Mouse (Mus musculus): ENCODE measurements around the gene Ddx31. TPM values are rescaled to one million over a fixed set of nuclear protein-coding genes. Genes with fewer than 3 reads are reported as not detected.

The Ddx31 gene
- 16.7 and 21.5 TPM in 2 replicates for polyA plus RNA-seq (2016; fragmentation: Nextera tagmentation; extraction: Ambion mirVana)

DNA sequence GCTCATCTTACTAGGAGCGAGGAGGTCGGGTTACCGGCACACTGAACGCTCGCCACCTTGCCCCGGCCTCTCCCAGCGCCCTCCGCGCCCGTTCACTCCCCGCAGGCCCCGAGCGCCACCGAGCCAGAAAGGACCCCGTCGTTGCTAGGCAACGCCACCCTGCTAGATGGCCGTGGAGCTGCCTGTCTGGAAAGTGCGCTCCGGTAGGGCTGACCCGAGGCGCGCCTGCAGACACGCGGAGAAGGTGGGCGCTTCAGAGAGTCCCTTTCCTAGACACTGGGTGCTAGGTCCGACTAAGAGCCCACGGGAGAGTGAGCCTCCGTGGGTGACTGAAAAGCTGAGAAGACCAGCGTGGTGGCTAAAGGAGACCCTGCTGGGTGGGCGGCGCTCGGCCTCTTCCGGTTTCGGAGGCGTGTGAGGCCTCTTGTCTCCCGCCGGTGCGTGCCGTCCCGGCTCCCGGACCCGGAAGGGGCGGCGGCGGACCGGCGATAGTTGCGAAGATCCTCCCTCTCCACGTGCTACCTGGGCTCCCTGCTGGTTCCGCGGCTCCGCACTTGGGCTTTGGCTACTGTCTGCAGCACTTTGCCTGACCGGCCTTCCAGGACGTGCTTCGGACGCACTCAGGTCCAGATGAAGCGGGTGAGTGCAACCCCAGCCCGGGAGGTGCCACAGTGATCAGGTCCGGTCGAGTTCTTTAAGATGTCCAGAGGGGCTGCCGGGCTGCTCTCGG lies at the start of gene Ddx31, which contains the start of gene Gtf3c4:
Gene Ddx31, plus strand, starts transcription at position 185 of the 730 bp plus-strand sequence.
Gene Gtf3c4, minus strand, starts transcription at position 139 of the 730 bp plus-strand sequence.
- WGBS: under 1% methylated on average over 63 of the region's 63 CpGs
- H3K9me3 ChIP-seq: no peaks in the 10 kb centered on the region
- DNase-seq (ENCODE audit: low spot score): peak; percentile 94

DNA sequence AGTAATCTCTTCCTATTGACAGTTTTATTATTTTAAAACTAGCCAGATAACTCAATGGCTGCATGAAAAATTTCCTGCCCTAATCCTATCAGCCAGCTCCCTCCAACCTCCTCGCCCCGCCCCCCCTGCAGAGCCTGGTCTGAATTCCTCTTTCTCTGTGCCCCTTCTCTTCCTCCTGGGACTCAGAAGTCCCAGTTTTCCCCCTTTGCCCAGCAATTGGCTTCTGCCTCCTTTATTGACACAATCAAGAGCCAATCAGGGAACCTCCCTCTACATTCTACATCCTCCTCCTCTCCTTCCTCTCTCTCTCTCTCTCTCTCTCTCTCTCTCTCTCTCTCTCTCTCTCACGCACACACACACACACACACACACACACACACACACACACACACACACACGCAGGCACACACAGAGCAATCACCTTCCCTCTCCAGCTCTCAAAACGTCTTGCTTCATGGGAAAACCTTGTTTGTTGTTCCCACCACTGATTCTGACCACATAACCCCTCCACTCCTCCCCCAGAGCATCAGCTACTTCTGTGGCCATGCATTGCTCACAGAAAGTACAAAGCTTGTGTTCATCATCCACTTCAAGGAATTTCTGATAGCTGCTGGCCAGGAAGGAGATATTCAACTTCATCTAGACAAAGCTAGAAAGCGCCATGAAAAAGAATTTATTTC lies 47.1 kb upstream of the Ddx31 start:
- peak overlapping the region; percentile 72 for H3K27ac ChIP-seq

More for the DNA sequence above, at the start of gene Ddx31, which contains the start of gene Gtf3c4:
- Histone ChIP-seq H3K4me3 (peak within 1 kb of the TSS; percentile 99), H3K27ac (peak within 1 kb of the TSS; percentile 97), H3K27me3 (ENCODE audit: insufficient read depth, poor library complexity, severe bottlenecking) (no peaks in the 10 kb centered on the region), H3K36me3 (peaks cover 25% of the 10 kb centered on the region), H3K4me1 (replicated peaks) (peaks cover 41% of the 10 kb centered on the region)

DNA sequence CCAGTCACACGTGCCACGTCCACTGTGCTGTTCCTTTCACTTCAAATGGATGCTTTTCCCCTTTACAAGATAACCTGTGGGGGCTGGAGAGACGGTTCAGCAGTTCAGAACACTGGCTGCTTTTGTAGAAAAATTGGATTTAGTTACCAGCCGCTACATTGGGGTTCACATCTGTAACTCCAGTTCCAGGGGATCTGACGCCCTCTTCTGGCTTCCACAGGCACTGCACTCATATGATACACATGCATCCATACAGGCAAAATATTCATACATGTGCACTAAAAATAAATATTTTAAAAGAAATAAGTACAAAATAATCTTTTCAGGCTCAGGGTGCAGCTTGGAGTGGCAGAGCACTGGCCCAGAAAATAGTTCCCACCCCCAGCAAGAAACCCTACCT lies 45.6 kb upstream of the Ddx31 start:
- H3K4me1 ChIP-seq (replicated peaks): peaks cover 43% of the 10 kb centered on the region
- no peak overlapping the region for H3K27ac ChIP-seq
- H3K27me3 ChIP-seq (ENCODE audit: insufficient read depth, poor library complexity, severe bottlenecking): no peaks in the 10 kb centered on the region
- no peaks in the 10 kb centered on the region for H3K9me3 ChIP-seq
- WGBS: 80% methylated on average over 5 of the region's 5 CpGs
- DNase-seq (ENCODE audit: low spot score): no peak
- no peak overlapping the region for H3K4me3 ChIP-seq
- no peaks in the 10 kb centered on the region for H3K36me3 ChIP-seq

More for the DNA sequence above, 47.1 kb upstream of the Ddx31 start:
- 22% methylated on average over 6 of the region's 6 CpGs for WGBS
- H3K4me1 ChIP-seq (replicated peaks): peaks cover 33% of the 10 kb centered on the region
- H3K9me3 ChIP-seq: no peaks in the 10 kb centered on the region
- peak; percentile 69 for DNase-seq (ENCODE audit: low spot score)
- H3K27me3 ChIP-seq (ENCODE audit: insufficient read depth, poor library complexity, severe bottlenecking): no peaks in the 10 kb centered on the region
- no peaks in the 10 kb centered on the region for H3K36me3 ChIP-seq
- peak overlapping the region; percentile 16; the same call in 1 of the 2 replicates for H3K4me3 ChIP-seq

DNA sequence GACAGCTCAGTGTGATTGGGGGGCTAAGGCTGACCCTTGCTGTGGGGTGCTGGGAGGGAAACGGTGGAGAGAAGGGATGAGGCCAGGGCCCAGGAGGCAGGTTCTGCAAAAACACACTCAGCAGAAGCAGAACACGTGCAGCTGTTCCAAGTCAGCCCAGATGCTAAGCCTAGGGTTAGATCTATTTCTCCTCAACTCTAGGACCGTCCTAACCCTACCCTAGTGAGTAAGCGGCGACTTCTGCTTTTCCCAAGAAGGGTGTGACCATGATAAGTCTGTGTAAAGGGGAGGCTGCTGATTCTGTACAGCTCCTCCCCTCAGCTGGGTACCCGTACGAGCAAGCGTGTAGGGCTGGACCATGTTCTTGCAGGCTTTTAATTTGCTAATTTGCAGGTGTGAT lies 43.9 kb upstream of the Ddx31 start:
- 76% methylated on average over 8 of the region's 8 CpGs for WGBS
- Histone ChIP-seq H3K36me3 (no peaks in the 10 kb centered on the region), H3K4me3 (no peak overlapping the region), H3K9me3 (no peaks in the 10 kb centered on the region), H3K4me1 (replicated peaks) (peaks cover 47% of the 10 kb centered on the region), H3K27me3 (ENCODE audit: insufficient read depth, poor library complexity, severe bottlenecking) (0 out of 2 replicates have a peak, but pooled peaks cover 4% of the 10 kb centered on the region), H3K27ac (no peak overlapping the region)
- DNase-seq (ENCODE audit: low spot score): no peak

DNA sequence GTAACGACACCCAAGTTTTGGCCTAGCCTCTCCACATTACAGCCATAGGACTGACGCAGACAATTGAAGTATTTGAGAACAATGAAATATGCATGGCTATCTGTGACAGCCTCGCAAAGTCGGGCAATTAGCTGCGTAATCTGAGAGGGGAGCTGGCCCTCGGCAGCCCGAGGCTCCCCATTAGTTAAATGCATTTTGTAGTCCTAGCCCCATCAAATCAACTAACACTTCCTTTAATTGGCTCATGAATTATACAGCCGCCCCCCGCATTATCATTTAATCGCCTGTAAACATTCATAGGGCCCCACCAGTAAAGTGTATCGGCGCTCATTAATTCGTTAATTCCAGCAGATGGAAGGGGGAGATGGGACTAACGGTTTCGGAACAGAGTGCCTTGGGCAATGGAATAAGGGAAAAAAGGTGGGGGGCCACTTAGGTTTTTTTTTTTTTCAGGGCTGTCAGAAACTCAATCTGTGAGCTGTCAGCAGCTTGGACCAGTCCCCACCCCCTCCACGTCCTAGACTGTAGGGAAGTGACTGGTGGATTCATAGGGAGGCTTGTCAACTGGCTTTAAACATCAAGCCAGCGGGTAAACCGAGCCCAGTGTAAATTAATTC lies 42.6 kb upstream of the Ddx31 start:
- no peak for DNase-seq (ENCODE audit: low spot score)
- WGBS: 55% methylated on average over 18 of the region's 18 CpGs
- Histone ChIP-seq H3K27ac (no peak overlapping the region), H3K4me1 (replicated peaks) (peaks cover 39% of the 10 kb centered on the region), H3K4me3 (no peak overlapping the region), H3K36me3 (no peaks in the 10 kb centered on the region), H3K27me3 (ENCODE audit: insufficient read depth, poor library complexity, severe bottlenecking) (0 out of 2 replicates have a peak, but pooled peaks cover 7% of the 10 kb centered on the region), H3K9me3 (no peaks in the 10 kb centered on the region)

DNA sequence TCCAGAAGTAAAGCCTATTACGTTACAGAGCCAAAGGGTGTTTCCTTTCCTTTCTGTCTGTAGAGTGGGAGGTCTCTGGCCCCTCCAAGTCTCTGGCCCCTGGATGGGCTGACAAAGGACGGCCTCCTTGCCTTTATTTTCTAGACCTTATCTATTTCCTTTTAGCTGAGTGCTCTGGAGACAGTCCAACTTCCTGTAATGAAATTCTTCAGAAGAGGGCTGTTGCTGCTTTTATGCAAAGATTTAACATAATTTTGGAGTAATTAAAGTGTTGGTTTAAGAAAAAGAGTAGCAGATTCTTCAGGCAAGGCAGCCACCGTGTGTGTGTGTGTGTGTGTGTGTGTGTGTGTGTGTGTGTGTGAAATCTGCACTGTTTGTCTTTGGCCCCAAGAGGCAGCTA lies 41.8 kb upstream of the Ddx31 start:
- H3K4me3 ChIP-seq: no peak overlapping the region
- no peaks in the 10 kb centered on the region for H3K9me3 ChIP-seq
- H3K4me1 ChIP-seq (replicated peaks): peaks cover 34% of the 10 kb centered on the region
- no peak for DNase-seq (ENCODE audit: low spot score)
- H3K36me3 ChIP-seq: no peaks in the 10 kb centered on the region
- H3K27me3 ChIP-seq (ENCODE audit: insufficient read depth, poor library complexity, severe bottlenecking): 0 out of 2 replicates have a peak, but pooled peaks cover 9% of the 10 kb centered on the region
- H3K27ac ChIP-seq: peak overlapping the region; percentile 42; the same call in 1 of the 2 replicates
- WGBS: 54% methylated on average over 3 of the region's 3 CpGs

DNA sequence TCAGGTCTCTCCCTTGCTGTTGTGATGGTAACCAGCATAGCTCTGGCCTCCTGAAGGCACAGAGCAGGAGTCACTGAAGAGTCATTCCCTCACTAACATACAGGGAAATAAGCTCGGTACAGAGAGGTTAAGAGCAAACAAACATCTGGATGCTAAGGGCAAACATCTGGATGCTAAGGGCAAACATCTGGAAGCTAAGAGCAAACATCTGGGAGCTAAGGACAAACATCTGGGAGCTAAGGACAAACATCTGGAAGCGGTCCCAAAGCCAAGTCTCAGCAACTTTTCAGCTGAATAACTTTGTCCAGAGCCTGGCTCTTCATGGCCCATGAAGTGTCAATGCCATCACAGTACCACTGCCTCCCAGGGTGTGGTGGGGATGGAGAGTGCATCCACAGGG lies 40.6 kb upstream of the Ddx31 start:
- Histone ChIP-seq H3K4me1 (replicated peaks) (peaks cover 34% of the 10 kb centered on the region), H3K27ac (no peak overlapping the region), H3K9me3 (no peaks in the 10 kb centered on the region), H3K36me3 (no peaks in the 10 kb centered on the region), H3K4me3 (no peak overlapping the region), H3K27me3 (ENCODE audit: insufficient read depth, poor library complexity, severe bottlenecking) (0 out of 2 replicates have a peak, but pooled peaks cover 9% of the 10 kb centered on the region)
- DNase-seq (ENCODE audit: low spot score): no peak
- WGBS: 72% methylated on average over 2 of the region's 2 CpGs

DNA sequence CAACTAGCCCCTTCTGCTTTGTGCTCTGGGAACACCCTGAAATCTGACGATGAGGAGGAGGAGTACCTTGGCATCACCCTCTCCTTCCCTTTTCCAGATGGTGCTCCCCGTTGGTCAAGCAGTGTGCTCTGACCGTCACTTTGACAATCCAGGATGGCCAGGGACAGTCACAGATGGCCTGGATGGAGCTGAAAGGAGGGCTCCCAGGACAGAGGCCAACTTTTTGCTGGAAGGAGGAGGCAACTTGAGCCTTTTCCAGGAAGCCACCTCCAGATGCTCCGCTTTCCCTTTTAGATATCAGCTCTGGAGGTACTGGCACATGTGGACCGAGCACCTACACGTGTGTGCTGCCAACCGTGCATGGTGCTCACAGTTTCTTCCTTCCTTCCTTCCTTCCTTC lies 36.8 kb upstream of the Ddx31 start:
- H3K27me3 ChIP-seq (ENCODE audit: insufficient read depth, poor library complexity, severe bottlenecking): 0 out of 2 replicates have a peak, but pooled peaks cover 9% of the 10 kb centered on the region
- 89% methylated on average over 7 of the region's 7 CpGs for WGBS
- no peak overlapping the region for H3K4me3 ChIP-seq
- DNase-seq (ENCODE audit: low spot score): no peak
- H3K27ac ChIP-seq: no peak overlapping the region
- no peaks in the 10 kb centered on the region for H3K36me3 ChIP-seq
- H3K9me3 ChIP-seq: no peaks in the 10 kb centered on the region
- H3K4me1 ChIP-seq (replicated peaks): peaks cover 15% of the 10 kb centered on the region

DNA sequence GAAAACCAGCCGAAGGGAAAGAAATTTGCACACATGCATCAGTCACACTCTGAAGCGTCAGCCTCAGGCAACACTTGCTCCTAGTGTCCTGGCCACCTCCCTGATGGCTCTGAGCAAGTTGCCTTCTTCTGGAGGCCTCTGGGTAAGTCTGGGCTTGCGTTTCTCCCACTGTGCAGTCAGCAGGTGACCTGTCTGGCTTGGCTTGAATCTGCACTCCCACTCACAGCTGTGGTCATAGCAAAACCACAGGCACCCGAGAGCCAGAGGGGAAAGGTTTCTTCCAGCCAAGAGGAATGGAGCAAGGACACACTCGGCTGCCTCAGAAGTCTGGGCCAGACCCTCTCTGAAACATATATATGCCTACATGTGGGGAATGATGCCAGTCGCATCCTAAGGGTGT lies 31.4 kb upstream of the Ddx31 start:
- WGBS: 74% methylated on average over 6 of the region's 6 CpGs
- DNase-seq (ENCODE audit: low spot score): no peak
- H3K4me1 ChIP-seq (replicated peaks): 0 out of 2 replicates have a peak, but pooled peaks cover 13% of the 10 kb centered on the region

DNA sequence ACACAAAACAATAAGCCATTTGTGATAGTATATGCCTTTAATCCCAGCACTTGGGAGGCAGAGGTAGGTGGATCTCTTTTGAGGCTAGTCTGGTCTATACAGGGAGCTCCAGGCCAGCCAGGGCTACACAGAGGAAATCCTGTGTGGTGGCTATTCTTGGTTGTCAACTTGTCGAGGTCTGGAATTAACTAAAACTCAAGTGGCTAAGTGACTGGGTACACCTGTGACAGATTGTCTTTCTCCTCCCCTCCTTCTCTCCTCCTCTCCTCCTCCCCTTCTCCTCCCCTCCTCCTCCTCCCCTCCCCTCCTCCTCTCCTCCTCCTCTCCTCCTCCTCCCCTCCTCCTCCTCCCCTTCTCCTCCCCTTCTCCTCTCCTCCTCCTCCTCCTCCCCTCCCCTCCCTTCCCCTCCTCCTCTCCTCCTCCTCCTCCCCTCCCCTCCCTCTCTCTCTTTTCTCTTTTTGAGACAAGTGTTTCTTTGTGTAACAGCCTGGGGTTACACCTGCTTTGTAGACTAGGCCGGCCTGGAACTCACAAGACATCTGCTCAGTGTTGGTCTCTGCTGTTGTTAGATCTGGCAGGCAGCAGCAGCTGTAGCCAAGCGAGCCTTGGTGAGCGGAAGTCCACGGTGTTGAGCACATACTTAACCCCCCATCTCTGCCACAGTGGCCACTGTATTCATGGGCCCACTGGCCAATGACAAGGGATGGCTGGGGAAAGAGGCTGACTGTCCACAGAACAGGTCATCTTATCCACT lies 29.8 kb upstream of the Ddx31 start:
- no peak for DNase-seq (ENCODE audit: low spot score)
- 52% methylated on average over 5 of the region's 5 CpGs for WGBS
- H3K9me3 ChIP-seq: no peaks in the 10 kb centered on the region

More for the DNA sequence above, 31.4 kb upstream of the Ddx31 start:
- no peak overlapping the region for H3K4me3 ChIP-seq
- no peaks in the 10 kb centered on the region for H3K9me3 ChIP-seq
- no peaks in the 10 kb centered on the region for H3K36me3 ChIP-seq
- no peaks in the 10 kb centered on the region for H3K27me3 ChIP-seq (ENCODE audit: insufficient read depth, poor library complexity, severe bottlenecking)
- no peak overlapping the region for H3K27ac ChIP-seq

DNA sequence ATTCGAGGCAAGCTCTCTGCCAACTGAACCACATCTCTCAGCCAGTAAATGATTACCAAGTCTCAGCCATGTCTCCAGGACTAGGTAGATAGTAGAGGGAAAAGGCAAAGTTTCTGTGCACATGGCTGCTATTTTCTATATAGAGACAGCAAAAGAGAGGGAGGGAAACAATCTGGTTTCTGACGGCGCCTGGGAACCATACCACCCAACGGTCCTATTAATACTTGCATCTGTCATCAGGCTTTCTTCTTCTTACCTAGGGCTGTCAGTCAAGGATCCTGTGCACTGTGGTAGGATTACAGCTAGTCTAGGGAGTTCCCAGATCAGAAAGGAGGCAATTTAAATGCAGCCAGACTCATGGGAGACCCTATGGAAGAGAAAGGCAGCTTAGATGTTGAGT lies 21.3 kb upstream of the Ddx31 start:
- WGBS: 81% methylated on average over 4 of the region's 4 CpGs
- H3K27me3 ChIP-seq (ENCODE audit: insufficient read depth, poor library complexity, severe bottlenecking): no peaks in the 10 kb centered on the region
- no peaks in the 10 kb centered on the region for H3K9me3 ChIP-seq
- peaks cover 25% of the 10 kb centered on the region for H3K36me3 ChIP-seq
- peaks cover 7% of the 10 kb centered on the region for H3K4me1 ChIP-seq (replicated peaks)
- H3K27ac ChIP-seq: no peak overlapping the region
- DNase-seq (ENCODE audit: low spot score): no peak
- H3K4me3 ChIP-seq: no peak overlapping the region

More for the DNA sequence above, 29.8 kb upstream of the Ddx31 start:
- H3K36me3 ChIP-seq: no peaks in the 10 kb centered on the region
- no peak overlapping the region for H3K4me3 ChIP-seq
- H3K27ac ChIP-seq: no peak overlapping the region
- H3K4me1 ChIP-seq (replicated peaks): 0 out of 2 replicates have a peak, but pooled peaks cover 13% of the 10 kb centered on the region
- no peaks in the 10 kb centered on the region for H3K27me3 ChIP-seq (ENCODE audit: insufficient read depth, poor library complexity, severe bottlenecking)

DNA sequence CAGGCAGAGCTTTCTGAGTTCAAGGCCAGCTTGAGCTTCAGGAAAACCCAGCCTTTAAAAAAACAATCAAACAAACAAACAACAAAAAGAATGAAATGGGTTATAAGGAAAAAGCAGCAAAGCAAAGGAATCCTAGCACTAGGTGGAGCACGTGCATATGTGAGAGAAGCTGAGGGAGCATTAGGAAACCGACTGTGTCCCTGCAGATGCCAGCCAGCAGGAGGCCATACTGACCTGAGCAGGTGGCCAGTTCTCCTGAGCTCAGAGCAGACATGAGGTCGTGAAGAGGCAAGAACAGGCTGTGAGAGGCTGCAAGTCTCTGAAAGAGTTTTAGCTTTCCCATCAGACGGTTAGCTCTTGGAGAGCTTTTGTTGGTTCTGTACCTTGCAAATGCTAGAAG lies 10.9 kb upstream of the Ddx31 start:
- H3K27me3 ChIP-seq (ENCODE audit: insufficient read depth, poor library complexity, severe bottlenecking): no peaks in the 10 kb centered on the region
- peaks cover 100% of the 10 kb centered on the region for H3K36me3 ChIP-seq
- H3K9me3 ChIP-seq: no peaks in the 10 kb centered on the region
- 55% methylated on average over 4 of the region's 4 CpGs for WGBS
- no peak overlapping the region for H3K27ac ChIP-seq
- H3K4me1 ChIP-seq (replicated peaks): no peaks in the 10 kb centered on the region
- no peak for DNase-seq (ENCODE audit: low spot score)
- H3K4me3 ChIP-seq: no peak overlapping the region
